8 mouse cellular contexts compared by ENCODE assay signal in the genomic region with DNA sequence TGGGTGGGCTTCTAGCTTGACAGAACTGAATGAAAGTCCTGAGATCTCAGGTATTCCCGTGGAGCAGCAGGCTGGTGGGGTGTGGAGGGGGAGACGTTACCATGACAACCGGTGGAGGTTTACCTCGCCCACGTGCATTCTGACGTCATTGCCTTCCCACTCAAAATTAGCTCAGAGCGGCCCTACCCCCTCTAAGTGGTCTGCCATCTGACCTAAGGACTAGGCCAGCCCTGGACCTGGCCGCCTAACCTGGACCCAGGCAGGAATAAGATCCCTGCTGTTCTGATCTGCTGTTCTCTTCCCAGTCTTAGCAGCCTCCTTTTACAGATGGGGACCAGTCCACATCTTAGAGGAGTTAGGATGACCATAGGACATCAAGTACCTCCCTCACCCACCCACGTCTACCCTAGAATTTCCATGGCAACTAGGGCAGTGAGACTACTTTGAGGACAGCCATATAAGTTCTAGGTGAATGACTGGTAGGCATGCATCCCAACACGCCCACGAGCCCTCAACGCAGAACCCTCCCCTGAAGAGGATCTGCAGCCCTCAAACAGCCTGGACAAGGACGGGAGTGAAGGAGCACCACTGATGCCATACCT. TPM values are rescaled to one million over a fixed set of nuclear protein-coding genes. Genes with fewer than 3 reads are reported as not detected.
DNase-seq lines count a peak whose midpoint lies in the region; ATAC-seq and TF ChIP-seq lines count a peak whose summit lies in the region.
"Had no signal": no experiment of that assay in that cellular context is flagged by ENCODE, and none has a peak within 500 bp of the region (broad histone marks: within the 10 kb centered on the region; RNA-seq: fewer than 3 reads in every experiment).

No protein-coding gene starts in this region.

- no peaks in the 10 kb centered on the region for H3K9me3 ChIP-seq in neural tube, embryonic 11.5 days (ENCODE audit: control insufficient read depth, low read length)
- H3K9me3 ChIP-seq in heart, postnatal 0 days (replicated peaks; ENCODE audit: control insufficient read depth, low read length) = no peaks in the 10 kb centered on the region

- intact Hi-C loops in left cerebral cortex, postnatal 4 days (cut with DNase I) = no loop called here

- peak overlapping the region; percentile 75 for H3K4me2 ChIP-seq in neural tube, embryonic 11.5 days (ENCODE audit: low read depth)
- H3K4me2 ChIP-seq in heart, postnatal 0 days (ENCODE audit: low read depth, low read length) = peak overlapping the region; percentile 96

- peak overlapping the region; percentile 39 for H3K4me3 ChIP-seq in neural tube, embryonic 11.5 days (ENCODE audit: low read depth, low read length)
- peak overlapping the region; percentile 61 for H3K4me3 ChIP-seq in heart, postnatal 0 days (ENCODE audit: low read depth, low read length)

- H3K36me3 ChIP-seq in neural tube, embryonic 11.5 days (ENCODE audit: control insufficient read depth, insufficient read depth, low read length) = no peaks in the 10 kb centered on the region
- no peaks in the 10 kb centered on the region for H3K36me3 ChIP-seq in heart, postnatal 0 days (replicated peaks; ENCODE audit: control insufficient read depth, insufficient read depth, low read length)

- WGBS in neural tube, embryonic 11.5 days = 37% methylated on average over 13 of the region's 13 CpGs
- WGBS in heart, postnatal 0 days = 29% methylated on average over 13 of the region's 13 CpGs

- no peak for ATAC-seq in neural tube, embryonic 11.5 days (ENCODE audit: insufficient read depth, low FRiP score, low TSS enrichment)
- ATAC-seq in heart, postnatal 0 days (ENCODE audit: insufficient read depth, low read depth) = no peak

- TF ChIP-seq CTCF in heart, postnatal 0 days (IDR thresholded peaks at IDR 0.05; ENCODE audit: low read depth) = no peak

- H3K9ac ChIP-seq in neural tube, embryonic 11.5 days (ENCODE audit: low read length) = no peak overlapping the region
- peak overlapping the region; percentile 58 for H3K9ac ChIP-seq in heart, postnatal 0 days (replicated peaks; ENCODE audit: low read depth, low read length)

- DNase-seq in neural tube, embryonic 11.5 days (ENCODE audit: low spot score) = no peak
- no peak for DNase-seq in neural tube, embryonic 10.5 days (ENCODE audit: extremely low spot score, low spot score)
- peak; percentile 74 for DNase-seq in cerebellum, adult 9-11 months
- DNase-seq in heart, postnatal 0 days (ENCODE audit: low spot score) = no peak
- peak; percentile 32 for DNase-seq in left cerebral cortex, postnatal 4 days
- DNase-seq in retina, postnatal 1 day = peak; percentile 44
- no peak for DNase-seq in urinary bladder, adult 2 months (ENCODE audit: low spot score)

- peaks cover 9% of the 10 kb centered on the region; the same call in 1 of the 2 replicates for H3K4me1 ChIP-seq in neural tube, embryonic 11.5 days (ENCODE audit: control insufficient read depth, insufficient read depth, low read length)
- H3K4me1 ChIP-seq in heart, postnatal 0 days (ENCODE audit: control insufficient read depth, insufficient read depth) = peaks cover 10% of the 10 kb centered on the region

- no peak for TF ChIP-seq EP300 in heart, postnatal 0 days (IDR thresholded peaks at IDR 0.05; ENCODE audit: low read depth)

- H3K27ac ChIP-seq in neural tube, embryonic 11.5 days (ENCODE audit: low read depth, low read length) = no peak overlapping the region
- no peak overlapping the region for H3K27ac ChIP-seq in heart, postnatal 0 days (ENCODE audit: low read depth)
- H3K27ac ChIP-seq: macrophage had no signal

- peaks cover 14% of the 10 kb centered on the region for H3K27me3 ChIP-seq in neural tube, embryonic 11.5 days (ENCODE audit: control insufficient read depth, insufficient read depth, low read length)
- H3K27me3 ChIP-seq in heart, postnatal 0 days (ENCODE audit: control insufficient read depth, insufficient read depth, low read length) = 0 out of 2 replicates have a peak, but pooled peaks cover 3% of the 10 kb centered on the region

RNA-seq across cellular contexts. Expression of a gene that starts 1.0 kb away (rescaled TPM):
- polyA plus RNA-seq in neural tube, embryonic 11.5 days (2014; fragmentation: Nextera tagmentation; extraction: Ambion mirVana) = 2.7 and 3.1 TPM in 2 replicates
- 3.5 and 4.2 TPM in 2 replicates for total RNA-seq in heart, postnatal 0 days (2014; rRNA removed; ENCODE audit: low replicate concordance)
- 4.5 and 4.6 TPM in 2 replicates for polyA plus RNA-seq in heart, postnatal 0 days (2015; fragmentation: Nextera tagmentation; extraction: Ambion mirVana)
- total RNA-seq in left cerebral cortex, postnatal 4 days (2021) = 10 to 100 TPM; 22.6 to 28.6 TPM
- 4.3 and 4.8 TPM in 2 replicates for polyA plus RNA-seq in urinary bladder, adult 2 months (2012; rRNA removed)

RNA-seq across cellular contexts. Expression of a gene that starts 10.4 kb away (rescaled TPM):
- 35.5 and 35.7 TPM in 2 replicates for polyA plus RNA-seq in neural tube, embryonic 11.5 days (2014; fragmentation: Nextera tagmentation; extraction: Ambion mirVana)
- 26.5 and 31.9 TPM in 2 replicates for total RNA-seq in heart, postnatal 0 days (2014; rRNA removed; ENCODE audit: low replicate concordance)
- polyA plus RNA-seq in heart, postnatal 0 days (2015; fragmentation: Nextera tagmentation; extraction: Ambion mirVana) = 14.7 and 14.8 TPM in 2 replicates
- total RNA-seq in left cerebral cortex, postnatal 4 days (2021) = 10 to 100 TPM; 84.6 to 91.6 TPM
- polyA plus RNA-seq in urinary bladder, adult 2 months (2012; rRNA removed) = 70.3 and 77.0 TPM in 2 replicates

RNA-seq across cellular contexts. Expression of a gene that starts 19.0 kb away (rescaled TPM):
- polyA plus RNA-seq in neural tube, embryonic 11.5 days (2014; fragmentation: Nextera tagmentation; extraction: Ambion mirVana) = 25.1 and 26.0 TPM in 2 replicates
- 19.4 and 24.0 TPM in 2 replicates for total RNA-seq in heart, postnatal 0 days (2014; rRNA removed; ENCODE audit: low replicate concordance)
- polyA plus RNA-seq in heart, postnatal 0 days (2015; fragmentation: Nextera tagmentation; extraction: Ambion mirVana) = 8.9 and 9.7 TPM in 2 replicates
- 10 to 100 TPM; 32.0 to 34.1 TPM for total RNA-seq in left cerebral cortex, postnatal 4 days (2021)
- 20.6 and 21.3 TPM in 2 replicates for polyA plus RNA-seq in urinary bladder, adult 2 months (2012; rRNA removed)

RNA-seq across cellular contexts. Expression of a gene that starts 19.1 kb away (rescaled TPM):
- 26.4 and 29.7 TPM in 2 replicates for polyA plus RNA-seq in neural tube, embryonic 11.5 days (2014; fragmentation: Nextera tagmentation; extraction: Ambion mirVana)
- total RNA-seq in heart, postnatal 0 days (2014; rRNA removed; ENCODE audit: low replicate concordance) = 21.4 and 32.7 TPM in 2 replicates
- polyA plus RNA-seq in heart, postnatal 0 days (2015; fragmentation: Nextera tagmentation; extraction: Ambion mirVana) = 15.4 and 16.1 TPM in 2 replicates
- 10 to 100 TPM; 69.1 to 74.6 TPM for total RNA-seq in left cerebral cortex, postnatal 4 days (2021)
- polyA plus RNA-seq in urinary bladder, adult 2 months (2012; rRNA removed) = 30.2 and 36.2 TPM in 2 replicates

RNA-seq across cellular contexts. Expression of a gene that starts 22.4 kb away (rescaled TPM):
- polyA plus RNA-seq in neural tube, embryonic 11.5 days (2014; fragmentation: Nextera tagmentation; extraction: Ambion mirVana) = 6.0 and 9.5 TPM in 2 replicates
- 5.7 and 11.4 TPM in 2 replicates for total RNA-seq in heart, postnatal 0 days (2014; rRNA removed; ENCODE audit: low replicate concordance)
- polyA plus RNA-seq in heart, postnatal 0 days (2015; fragmentation: Nextera tagmentation; extraction: Ambion mirVana) = 17.1 and 21.3 TPM in 2 replicates
- total RNA-seq in left cerebral cortex, postnatal 4 days (2021) = 1 to 10 TPM; 7.3 to 8.9 TPM
- 2.8 and 4.2 TPM in 2 replicates for polyA plus RNA-seq in urinary bladder, adult 2 months (2012; rRNA removed)

Comparison
In these comparisons a context has a peak if more than half of its experiments do, and no peak if none do; other contexts are left out.
1. DNase-seq: peak in cerebellum, adult 9-11 months (single experiment), left cerebral cortex, postnatal 4 days (single experiment) and retina, postnatal 1 day (single experiment); none in neural tube, embryonic 11.5 days (single experiment), neural tube, embryonic 10.5 days (single experiment), heart, postnatal 0 days (single experiment) and urinary bladder, adult 2 months (single experiment).